Mouse (Mus musculus): ENCODE results near the gene Trim50. TPM values are rescaled to one million over a fixed set of nuclear protein-coding genes. Genes with fewer than 3 reads are reported as not detected.
A peak's percentile ranks its signal among the peaks of the same experiment; 100 is the strongest.

Gene Trim50
- polyA plus RNA-seq, 1 experiment from 2014 or later: 1.2 TPM

- no peak overlapping the region for H3K4me3 ChIP-seq (replicated peaks; ENCODE audit: low read length)
- no peak overlapping the region for H3K27ac ChIP-seq (ENCODE audit: low read length)
- ATAC-seq (ENCODE audit: insufficient read depth, low FRiP score): no peak
- no peaks in the 10 kb centered on the region for H3K9me3 ChIP-seq (replicated peaks; ENCODE audit: control insufficient read depth, low read length)
- H3K9ac ChIP-seq (ENCODE audit: low read length): no peak overlapping the region
- H3K36me3 ChIP-seq (ENCODE audit: control insufficient read depth, insufficient read depth, low read length): no peaks in the 10 kb centered on the region
- H3K4me2 ChIP-seq (ENCODE audit: low read depth, low read length): no peak overlapping the region
- H3K27me3 ChIP-seq (ENCODE audit: control insufficient read depth, insufficient read depth, low read length): no peaks in the 10 kb centered on the region
- no peaks in the 10 kb centered on the region for H3K4me1 ChIP-seq (ENCODE audit: control insufficient read depth, insufficient read depth, low read length)
- 41% methylated on average over 3 of the region's 3 CpGs for WGBS
Measured at GRCm38 (mm10) chr5:135337575-135337974, 15.5 kb upstream of the Trim50 start.

- WGBS: 70% methylated on average over 7 of the region's 7 CpGs
- no peaks in the 10 kb centered on the region for H3K27me3 ChIP-seq (ENCODE audit: control insufficient read depth, insufficient read depth, low read length)
- H3K36me3 ChIP-seq (ENCODE audit: control insufficient read depth, insufficient read depth, low read length): no peaks in the 10 kb centered on the region
- no peak for ATAC-seq (ENCODE audit: insufficient read depth, low FRiP score)
- no peak overlapping the region for H3K9ac ChIP-seq (ENCODE audit: low read length)
- no peak overlapping the region for H3K27ac ChIP-seq (ENCODE audit: low read length)
- no peaks in the 10 kb centered on the region for H3K9me3 ChIP-seq (replicated peaks; ENCODE audit: control insufficient read depth, low read length)
- H3K4me2 ChIP-seq (ENCODE audit: low read depth, low read length): no peak overlapping the region
- H3K4me3 ChIP-seq (replicated peaks; ENCODE audit: low read length): no peak overlapping the region
- no peaks in the 10 kb centered on the region for H3K4me1 ChIP-seq (ENCODE audit: control insufficient read depth, insufficient read depth, low read length)
Measured at GRCm38 (mm10) chr5:135345989-135346388, 7.1 kb upstream of the Trim50 start.

DNA sequence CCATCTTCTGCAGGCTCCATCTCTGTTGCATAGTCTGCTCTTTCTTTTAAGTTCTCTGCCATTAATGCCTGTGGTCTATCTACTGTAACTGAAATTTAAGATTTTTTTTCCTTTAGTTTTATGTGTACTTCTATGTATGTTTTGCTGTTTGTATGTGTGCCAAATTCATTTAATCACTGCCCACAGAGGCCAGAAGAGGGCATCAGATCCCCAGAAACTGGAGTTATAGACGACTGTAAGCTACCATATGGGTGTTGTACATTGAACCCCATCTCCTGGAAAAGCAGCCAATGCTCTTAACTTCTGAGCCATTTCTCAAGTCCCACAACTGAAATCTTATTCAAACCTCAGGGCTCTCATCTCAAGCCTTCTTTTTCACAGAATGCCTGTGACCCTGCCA lies 6.7 kb upstream of the Trim50 start:
- 19% methylated on average over 1 of the region's 1 CpGs for WGBS
- H3K36me3 ChIP-seq (ENCODE audit: control insufficient read depth, insufficient read depth, low read length): no peaks in the 10 kb centered on the region
- no peaks in the 10 kb centered on the region for H3K9me3 ChIP-seq (replicated peaks; ENCODE audit: control insufficient read depth, low read length)
- H3K27ac ChIP-seq (ENCODE audit: low read length): no peak overlapping the region
- no peak overlapping the region for H3K4me2 ChIP-seq (ENCODE audit: low read depth, low read length)
- no peak for ATAC-seq (ENCODE audit: insufficient read depth, low FRiP score)
- H3K4me1 ChIP-seq (ENCODE audit: control insufficient read depth, insufficient read depth, low read length): no peaks in the 10 kb centered on the region
- H3K4me3 ChIP-seq (replicated peaks; ENCODE audit: low read length): no peak overlapping the region
- H3K9ac ChIP-seq (ENCODE audit: low read length): no peak overlapping the region
- no peaks in the 10 kb centered on the region for H3K27me3 ChIP-seq (ENCODE audit: control insufficient read depth, insufficient read depth, low read length)

- no peak overlapping the region for H3K4me2 ChIP-seq (ENCODE audit: low read depth, low read length)
- WGBS: 62% methylated on average over 4 of the region's 4 CpGs
- H3K4me3 ChIP-seq (replicated peaks; ENCODE audit: low read length): no peak overlapping the region
- 0 out of 2 replicates have a peak, but pooled peaks cover under 1% of the 10 kb centered on the region for H3K27me3 ChIP-seq (ENCODE audit: control insufficient read depth, insufficient read depth, low read length)
- H3K27ac ChIP-seq (ENCODE audit: low read length): no peak overlapping the region
- no peaks in the 10 kb centered on the region for H3K9me3 ChIP-seq (replicated peaks; ENCODE audit: control insufficient read depth, low read length)
- no peak for ATAC-seq (ENCODE audit: insufficient read depth, low FRiP score)
- no peaks in the 10 kb centered on the region for H3K4me1 ChIP-seq (ENCODE audit: control insufficient read depth, insufficient read depth, low read length)
- H3K36me3 ChIP-seq (ENCODE audit: control insufficient read depth, insufficient read depth, low read length): no peaks in the 10 kb centered on the region
- no peak overlapping the region for H3K9ac ChIP-seq (ENCODE audit: low read length)
Measured at GRCm38 (mm10) chr5:135347511-135348011, 5.5 kb upstream of the Trim50 start.

- H3K36me3 ChIP-seq (ENCODE audit: control insufficient read depth, insufficient read depth, low read length): no peaks in the 10 kb centered on the region
- no peak within 1 kb of the TSS for H3K4me2 ChIP-seq (ENCODE audit: low read depth, low read length)
- 87% methylated on average over 35 of the region's 35 CpGs for WGBS
- ATAC-seq (ENCODE audit: insufficient read depth, low FRiP score): no peak
- no peak within 1 kb of the TSS for H3K9ac ChIP-seq (ENCODE audit: low read length)
- no peak within 1 kb of the TSS for H3K27ac ChIP-seq (ENCODE audit: low read length)
- H3K27me3 ChIP-seq (ENCODE audit: control insufficient read depth, insufficient read depth, low read length): peaks cover 10% of the 10 kb centered on the region
- H3K9me3 ChIP-seq (replicated peaks; ENCODE audit: control insufficient read depth, low read length): no peaks in the 10 kb centered on the region
- no peak within 1 kb of the TSS for H3K4me3 ChIP-seq (replicated peaks; ENCODE audit: low read length)
- H3K4me1 ChIP-seq (ENCODE audit: control insufficient read depth, insufficient read depth, low read length): no peaks in the 10 kb centered on the region
Measured at GRCm38 (mm10) chr5:135349862-135350261, 3.2 kb upstream of the Trim50 start, which contains the start of gene Fkbp6. Gene Fkbp6, minus strand, starts transcription at chr5:135350044.

DNA sequence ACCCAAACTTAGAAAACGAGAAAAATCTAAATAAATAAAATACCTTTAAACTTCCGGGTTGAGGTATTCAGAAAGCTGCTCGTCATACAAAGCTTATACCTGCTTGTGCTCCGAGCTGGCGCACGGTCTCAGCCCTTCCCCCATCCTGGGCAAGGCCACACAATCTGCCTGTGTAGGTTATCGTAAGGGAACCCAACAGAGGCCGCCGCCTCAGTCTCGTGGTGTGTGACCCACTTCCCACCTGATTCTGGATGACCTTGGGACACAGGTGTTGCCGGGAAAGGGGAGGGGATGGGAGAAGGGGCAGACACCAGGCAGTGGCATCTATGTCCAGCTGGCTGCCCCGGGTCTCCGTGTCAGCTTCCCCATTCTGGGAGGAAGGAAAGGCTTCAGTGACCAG lies 1.5 kb upstream of the Trim50 start:
- 68% methylated on average over 13 of the region's 13 CpGs for WGBS
- H3K9ac ChIP-seq (ENCODE audit: low read length): no peak overlapping the region
- H3K9me3 ChIP-seq (replicated peaks; ENCODE audit: control insufficient read depth, low read length): no peaks in the 10 kb centered on the region
- no peak overlapping the region for H3K4me3 ChIP-seq (replicated peaks; ENCODE audit: low read length)
- H3K27me3 ChIP-seq (ENCODE audit: control insufficient read depth, insufficient read depth, low read length): peaks cover 10% of the 10 kb centered on the region
- no peak overlapping the region for H3K27ac ChIP-seq (ENCODE audit: low read length)
- no peak overlapping the region for H3K4me2 ChIP-seq (ENCODE audit: low read depth, low read length)
- 0 out of 2 replicates have a peak, but pooled peaks have one; percentile 37 for ATAC-seq (ENCODE audit: insufficient read depth, low FRiP score)
- no peaks in the 10 kb centered on the region for H3K4me1 ChIP-seq (ENCODE audit: control insufficient read depth, insufficient read depth, low read length)
- no peaks in the 10 kb centered on the region for H3K36me3 ChIP-seq (ENCODE audit: control insufficient read depth, insufficient read depth, low read length)

- no peak for ATAC-seq (ENCODE audit: insufficient read depth, low FRiP score)
Measured at GRCm38 (mm10) chr5:135353564-135353963, 469 bp downstream of the Trim50 start.

GRCm38 (mm10) chr5:135356090-135356489 lies 3.0 kb downstream of the Trim50 start:
- WGBS: 42% methylated on average over 1 of the region's 1 CpGs
- H3K27me3 ChIP-seq (ENCODE audit: control insufficient read depth, insufficient read depth, low read length): peaks cover 10% of the 10 kb centered on the region
- no peaks in the 10 kb centered on the region for H3K36me3 ChIP-seq (ENCODE audit: control insufficient read depth, insufficient read depth, low read length)

More at GRCm38 (mm10) chr5:135353564-135353963, 469 bp downstream of the Trim50 start:
- Histone ChIP-seq H3K4me2 (ENCODE audit: low read depth, low read length) (no peak overlapping the region), H3K27ac (ENCODE audit: low read length) (no peak overlapping the region), H3K4me3 (replicated peaks; ENCODE audit: low read length) (no peak overlapping the region), H3K9me3 (replicated peaks; ENCODE audit: control insufficient read depth, low read length) (no peaks in the 10 kb centered on the region), H3K36me3 (ENCODE audit: control insufficient read depth, insufficient read depth, low read length) (no peaks in the 10 kb centered on the region), H3K9ac (ENCODE audit: low read length) (no peak overlapping the region), H3K4me1 (ENCODE audit: control insufficient read depth, insufficient read depth, low read length) (no peaks in the 10 kb centered on the region), H3K27me3 (ENCODE audit: control insufficient read depth, insufficient read depth, low read length) (peaks cover 10% of the 10 kb centered on the region)
- 16% methylated on average over 20 of the region's 20 CpGs for WGBS

DNA sequence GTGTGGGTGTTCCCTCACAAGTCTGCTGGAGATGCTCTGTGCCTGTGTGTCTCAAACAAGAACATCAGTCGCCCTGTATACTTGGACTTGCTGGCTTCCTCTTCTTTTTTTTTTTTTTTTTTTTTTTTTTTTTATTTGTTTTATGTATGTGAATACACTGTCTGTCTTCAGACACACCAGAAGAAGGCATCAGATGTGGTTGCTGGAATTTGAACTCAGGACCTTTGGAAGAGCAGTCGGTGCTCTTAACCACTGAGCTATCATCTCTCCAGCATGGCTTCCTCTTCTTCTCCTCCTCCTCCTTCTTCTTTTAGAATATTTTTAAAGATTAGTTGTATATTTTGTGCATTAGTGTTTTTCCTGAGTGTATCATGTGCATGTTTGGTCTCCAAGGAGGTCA lies 4.5 kb downstream of the Trim50 start:
- Histone ChIP-seq H3K27me3 (ENCODE audit: control insufficient read depth, insufficient read depth, low read length) (peaks cover 9% of the 10 kb centered on the region), H3K9ac (ENCODE audit: low read length) (no peak overlapping the region), H3K36me3 (ENCODE audit: control insufficient read depth, insufficient read depth, low read length) (no peaks in the 10 kb centered on the region), H3K4me1 (ENCODE audit: control insufficient read depth, insufficient read depth, low read length) (no peaks in the 10 kb centered on the region), H3K4me3 (replicated peaks; ENCODE audit: low read length) (no peak overlapping the region), H3K4me2 (ENCODE audit: low read depth, low read length) (no peak overlapping the region), H3K27ac (ENCODE audit: low read length) (no peak overlapping the region), H3K9me3 (replicated peaks; ENCODE audit: control insufficient read depth, low read length) (no peaks in the 10 kb centered on the region)
- WGBS: 80% methylated on average over 2 of the region's 2 CpGs
- no peak for ATAC-seq (ENCODE audit: insufficient read depth, low FRiP score)

More at GRCm38 (mm10) chr5:135356090-135356489, 3.0 kb downstream of the Trim50 start:
- no peaks in the 10 kb centered on the region for H3K4me1 ChIP-seq (ENCODE audit: control insufficient read depth, insufficient read depth, low read length)
- H3K9me3 ChIP-seq (replicated peaks; ENCODE audit: control insufficient read depth, low read length): no peaks in the 10 kb centered on the region
- H3K4me3 ChIP-seq (replicated peaks; ENCODE audit: low read length): no peak overlapping the region
- H3K27ac ChIP-seq (ENCODE audit: low read length): no peak overlapping the region
- ATAC-seq (ENCODE audit: insufficient read depth, low FRiP score): no peak
- H3K4me2 ChIP-seq (ENCODE audit: low read depth, low read length): no peak overlapping the region
- H3K9ac ChIP-seq (ENCODE audit: low read length): no peak overlapping the region

All from stomach, embryonic 16.5 days (tissue).